Mouse (Mus musculus): ENCODE measurements around the gene Cpa5. TPM values are rescaled to one million over a fixed set of nuclear protein-coding genes. Genes with fewer than 3 reads are reported as not detected.

The Cpa5 gene
- polyA plus RNA-seq, 1 experiment from 2014 or later = not detected

DNA sequence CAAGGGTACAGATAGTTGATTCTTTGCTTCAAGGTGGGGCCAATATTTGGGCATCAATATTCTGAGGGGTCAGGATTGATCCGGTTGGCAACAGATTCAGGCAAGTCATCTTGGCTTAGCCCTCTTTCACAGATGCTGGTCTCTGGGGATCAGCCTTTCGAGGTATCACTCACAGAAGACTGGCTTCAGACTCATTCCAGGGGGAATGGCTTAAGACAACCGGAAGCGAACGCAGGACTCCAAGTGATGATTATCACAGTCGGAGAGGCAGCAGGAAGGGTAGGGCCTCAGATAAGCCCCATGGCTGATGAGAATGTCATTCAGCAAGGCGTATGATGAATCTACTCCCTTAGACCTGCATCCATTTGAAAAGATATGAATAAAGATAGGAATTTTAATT, 16.4 kb upstream of the Cpa5 start:
- Histone ChIP-seq H3K9ac (ENCODE audit: low read depth, low read length) (no peak overlapping the region), H3K9me3 (ENCODE audit: control insufficient read depth, low read length) (no peaks in the 10 kb centered on the region), H3K36me3 (ENCODE audit: control insufficient read depth, insufficient read depth, low read length) (no peaks in the 10 kb centered on the region), H3K4me3 (ENCODE audit: low read depth, low read length) (no peak overlapping the region), H3K4me1 (replicated peaks; ENCODE audit: control insufficient read depth, insufficient read depth, low read length) (no peaks in the 10 kb centered on the region), H3K4me2 (replicated peaks; ENCODE audit: low read depth, low read length) (no peak overlapping the region), H3K27me3 (ENCODE audit: control insufficient read depth, insufficient read depth, low read length) (no peaks in the 10 kb centered on the region), H3K27ac (ENCODE audit: low read depth, low read length) (no peak overlapping the region)
- DNase-seq (ENCODE audit: low spot score) (no peak), ATAC-seq (ENCODE audit: low FRiP score) (no peak)
- 77% methylated on average over 7 of the region's 7 CpGs for WGBS

DNA sequence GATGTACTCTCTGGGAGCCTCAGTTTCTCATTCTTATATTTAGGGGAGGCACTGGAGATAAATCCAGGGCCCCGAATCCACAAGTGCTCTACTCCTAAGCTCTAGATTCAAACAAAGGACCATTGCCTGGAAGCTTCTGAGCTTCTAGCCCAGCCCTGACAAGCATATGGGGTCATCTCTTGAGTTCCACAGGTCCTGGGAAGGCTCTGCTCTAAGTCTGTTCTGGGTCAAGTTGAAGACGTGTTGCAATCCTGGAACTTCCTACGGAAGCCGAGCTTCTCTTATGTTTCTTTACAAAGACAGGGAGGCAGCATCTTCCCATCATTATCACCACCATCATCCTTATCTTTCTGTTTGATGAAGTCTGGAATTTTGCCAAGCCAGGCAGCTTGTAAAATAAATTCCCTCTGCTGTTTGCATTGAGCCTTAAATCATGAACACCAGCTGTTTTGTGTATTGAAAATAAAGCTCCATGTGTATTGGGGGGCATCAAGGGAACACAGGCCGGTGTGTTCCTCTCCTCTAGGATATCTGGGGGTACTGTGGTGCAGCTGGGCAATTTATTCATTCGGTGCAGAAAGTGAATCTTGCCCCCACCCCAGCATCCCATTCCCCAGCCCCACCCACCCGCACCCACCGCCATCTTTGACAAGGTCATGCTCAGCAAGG, 14.4 kb upstream of the Cpa5 start:
- 94% methylated on average over 8 of the region's 8 CpGs for WGBS
- Histone ChIP-seq H3K9me3 (ENCODE audit: control insufficient read depth, low read length) (no peaks in the 10 kb centered on the region), H3K4me3 (ENCODE audit: low read depth, low read length) (no peak overlapping the region), H3K36me3 (ENCODE audit: control insufficient read depth, insufficient read depth, low read length) (no peaks in the 10 kb centered on the region), H3K9ac (ENCODE audit: low read depth, low read length) (no peak overlapping the region), H3K4me2 (replicated peaks; ENCODE audit: low read depth, low read length) (no peak overlapping the region), H3K27ac (ENCODE audit: low read depth, low read length) (no peak overlapping the region), H3K4me1 (replicated peaks; ENCODE audit: control insufficient read depth, insufficient read depth, low read length) (no peaks in the 10 kb centered on the region), H3K27me3 (ENCODE audit: control insufficient read depth, insufficient read depth, low read length) (no peaks in the 10 kb centered on the region)
- ATAC-seq (ENCODE audit: low FRiP score) (no peak), DNase-seq (ENCODE audit: low spot score) (no peak)

DNA sequence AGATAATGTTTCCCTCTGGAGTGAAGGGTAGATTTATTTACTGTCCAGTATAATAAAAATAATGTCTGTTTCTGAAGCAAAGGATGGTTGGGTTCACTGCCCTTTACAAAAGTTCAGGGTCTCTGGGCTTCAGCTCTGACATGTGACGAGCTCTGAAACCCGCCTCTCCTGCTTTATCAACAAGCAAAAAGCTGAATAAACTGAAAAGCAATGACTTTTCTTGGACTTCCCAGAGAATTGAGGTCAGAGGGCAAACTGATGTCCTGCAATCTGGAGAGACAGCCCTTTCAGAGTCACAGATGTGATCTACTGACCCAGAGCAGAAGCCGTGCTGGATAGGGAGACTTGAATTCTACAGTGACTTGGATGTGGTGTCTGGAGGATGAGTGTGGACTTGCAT, 10.8 kb upstream of the Cpa5 start:
- 37% methylated on average over 3 of the region's 3 CpGs for WGBS
- no peaks in the 10 kb centered on the region for H3K9me3 ChIP-seq (ENCODE audit: control insufficient read depth, low read length)
- H3K4me1 ChIP-seq (replicated peaks; ENCODE audit: control insufficient read depth, insufficient read depth, low read length) = no peaks in the 10 kb centered on the region
- no peaks in the 10 kb centered on the region for H3K36me3 ChIP-seq (ENCODE audit: control insufficient read depth, insufficient read depth, low read length)
- no peak overlapping the region for H3K4me2 ChIP-seq (replicated peaks; ENCODE audit: low read depth, low read length)
- no peak overlapping the region for H3K9ac ChIP-seq (ENCODE audit: low read depth, low read length)
- H3K27ac ChIP-seq (ENCODE audit: low read depth, low read length) = no peak overlapping the region
- no peak for DNase-seq (ENCODE audit: low spot score)
- H3K4me3 ChIP-seq (ENCODE audit: low read depth, low read length) = no peak overlapping the region
- no peak for ATAC-seq (ENCODE audit: low FRiP score)
- no peaks in the 10 kb centered on the region for H3K27me3 ChIP-seq (ENCODE audit: control insufficient read depth, insufficient read depth, low read length)

DNA sequence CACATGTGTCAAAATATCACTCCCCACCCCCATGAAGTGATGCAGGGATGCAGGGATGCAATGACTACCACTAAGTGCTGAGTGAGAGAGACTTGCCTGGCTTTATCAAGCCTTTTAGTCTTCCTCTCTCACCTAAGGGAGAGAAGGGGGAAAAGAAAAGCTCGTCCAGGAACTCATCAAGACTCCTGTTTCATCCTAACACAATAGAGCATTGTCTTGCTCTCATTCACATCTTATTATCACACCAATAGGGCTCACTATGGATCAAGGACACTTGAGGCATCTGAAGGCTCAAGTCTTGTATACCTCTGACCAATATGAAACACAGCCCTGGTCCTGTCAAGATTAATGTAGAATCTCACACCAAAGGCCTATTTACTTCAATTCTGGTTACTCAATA, 9.8 kb upstream of the Cpa5 start:
- WGBS = 53% methylated on average over 1 of the region's 1 CpGs
- ATAC-seq (ENCODE audit: low FRiP score) (no peak), DNase-seq (ENCODE audit: low spot score) (no peak)
- H3K27ac ChIP-seq (ENCODE audit: low read depth, low read length) = no peak overlapping the region
- no peaks in the 10 kb centered on the region for H3K27me3 ChIP-seq (ENCODE audit: control insufficient read depth, insufficient read depth, low read length)
- H3K9me3 ChIP-seq (ENCODE audit: control insufficient read depth, low read length) = no peaks in the 10 kb centered on the region
- no peak overlapping the region for H3K9ac ChIP-seq (ENCODE audit: low read depth, low read length)
- H3K36me3 ChIP-seq (ENCODE audit: control insufficient read depth, insufficient read depth, low read length) = no peaks in the 10 kb centered on the region
- no peak overlapping the region for H3K4me2 ChIP-seq (replicated peaks; ENCODE audit: low read depth, low read length)
- no peak overlapping the region for H3K4me3 ChIP-seq (ENCODE audit: low read depth, low read length)
- no peaks in the 10 kb centered on the region for H3K4me1 ChIP-seq (replicated peaks; ENCODE audit: control insufficient read depth, insufficient read depth, low read length)

DNA sequence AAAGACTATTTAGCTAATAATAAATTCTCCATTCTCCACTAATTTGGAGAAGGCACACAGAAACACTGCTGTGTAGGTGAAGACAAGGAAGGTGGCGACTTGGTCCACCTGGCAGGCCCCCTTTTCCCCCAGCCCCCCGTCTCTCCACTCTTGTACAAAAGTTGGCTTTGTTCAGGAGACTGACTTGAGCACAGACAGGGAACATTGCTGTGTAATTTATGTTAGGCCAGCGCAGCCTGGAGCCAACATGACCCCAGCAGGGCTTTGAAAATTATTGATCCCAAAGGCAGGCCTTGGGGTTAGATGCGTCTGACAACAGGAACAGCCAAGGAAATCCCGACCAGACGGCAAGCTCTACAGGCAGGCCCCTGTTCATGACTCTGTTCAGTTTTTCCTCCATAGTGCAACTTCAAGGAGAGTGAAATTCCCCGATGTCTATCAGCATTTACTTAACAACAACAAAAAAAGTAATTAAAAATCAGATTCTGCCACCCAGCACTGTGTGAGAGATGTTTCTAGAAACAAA, 6.4 kb upstream of the Cpa5 start:
- Histone ChIP-seq H3K9ac (ENCODE audit: low read depth, low read length) (no peak overlapping the region), H3K27me3 (ENCODE audit: control insufficient read depth, insufficient read depth, low read length) (no peaks in the 10 kb centered on the region), H3K36me3 (ENCODE audit: control insufficient read depth, insufficient read depth, low read length) (no peaks in the 10 kb centered on the region), H3K4me3 (ENCODE audit: low read depth, low read length) (no peak overlapping the region), H3K4me1 (replicated peaks; ENCODE audit: control insufficient read depth, insufficient read depth, low read length) (no peaks in the 10 kb centered on the region), H3K27ac (ENCODE audit: low read depth, low read length) (no peak overlapping the region), H3K4me2 (replicated peaks; ENCODE audit: low read depth, low read length) (no peak overlapping the region), H3K9me3 (ENCODE audit: control insufficient read depth, low read length) (no peaks in the 10 kb centered on the region)
- DNase-seq (ENCODE audit: low spot score) = no peak
- ATAC-seq (ENCODE audit: low FRiP score) = no peak
- WGBS = 65% methylated on average over 7 of the region's 7 CpGs

DNA sequence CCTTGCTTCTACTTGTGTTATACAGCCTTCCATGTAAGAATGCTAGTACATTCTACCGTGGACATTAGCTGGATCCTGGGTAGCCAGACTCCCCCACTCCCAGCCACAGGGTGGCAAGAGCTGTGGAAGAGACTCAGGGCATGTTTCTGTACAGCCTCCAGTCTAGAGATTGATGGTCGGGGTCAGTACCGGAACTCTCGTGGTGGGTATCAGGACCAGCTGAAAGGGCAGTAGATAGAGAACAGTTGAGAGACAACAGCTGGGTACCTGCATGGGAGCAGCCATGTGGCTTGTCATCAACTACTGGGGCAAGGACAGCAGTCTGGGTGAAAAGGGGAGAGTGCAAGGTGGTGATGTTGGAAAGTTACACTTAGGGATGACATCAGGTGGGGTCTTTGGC, 5.7 kb upstream of the Cpa5 start:
- no peaks in the 10 kb centered on the region for H3K36me3 ChIP-seq (ENCODE audit: control insufficient read depth, insufficient read depth, low read length)
- H3K27ac ChIP-seq (ENCODE audit: low read depth, low read length) = no peak overlapping the region
- WGBS = 86% methylated on average over 4 of the region's 4 CpGs
- H3K9me3 ChIP-seq (ENCODE audit: control insufficient read depth, low read length) = no peaks in the 10 kb centered on the region
- no peaks in the 10 kb centered on the region for H3K27me3 ChIP-seq (ENCODE audit: control insufficient read depth, insufficient read depth, low read length)
- H3K4me3 ChIP-seq (ENCODE audit: low read depth, low read length) = no peak overlapping the region
- ATAC-seq (ENCODE audit: low FRiP score) (no peak), DNase-seq (ENCODE audit: low spot score) (no peak)
- H3K4me2 ChIP-seq (replicated peaks; ENCODE audit: low read depth, low read length) = no peak overlapping the region
- H3K9ac ChIP-seq (ENCODE audit: low read depth, low read length) = no peak overlapping the region
- no peaks in the 10 kb centered on the region for H3K4me1 ChIP-seq (replicated peaks; ENCODE audit: control insufficient read depth, insufficient read depth, low read length)

DNA sequence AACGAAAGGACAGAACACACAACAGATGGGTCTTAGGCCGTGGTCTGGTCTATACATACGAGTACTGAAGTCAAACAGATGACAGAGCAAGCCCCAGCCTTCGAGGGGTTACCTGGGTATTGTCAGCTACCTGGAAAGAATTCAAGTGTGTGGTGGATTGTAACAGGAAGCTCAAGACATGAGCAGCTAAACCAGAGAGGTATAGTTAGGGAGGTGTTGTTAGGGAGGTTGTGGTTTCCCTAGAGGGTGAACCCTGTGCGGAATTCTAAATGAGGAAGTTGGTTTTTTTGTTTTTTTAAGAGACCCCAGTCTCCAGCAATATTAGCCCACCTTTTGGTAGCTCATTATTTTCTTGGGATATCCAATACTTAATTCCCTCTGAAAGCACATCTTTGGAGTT, 5.1 kb upstream of the Cpa5 start:
- Histone ChIP-seq H3K27me3 (ENCODE audit: control insufficient read depth, insufficient read depth, low read length) (no peaks in the 10 kb centered on the region), H3K4me2 (replicated peaks; ENCODE audit: low read depth, low read length) (no peak overlapping the region), H3K27ac (ENCODE audit: low read depth, low read length) (no peak overlapping the region), H3K9me3 (ENCODE audit: control insufficient read depth, low read length) (no peaks in the 10 kb centered on the region), H3K4me3 (ENCODE audit: low read depth, low read length) (no peak overlapping the region), H3K9ac (ENCODE audit: low read depth, low read length) (no peak overlapping the region), H3K36me3 (ENCODE audit: control insufficient read depth, insufficient read depth, low read length) (no peaks in the 10 kb centered on the region), H3K4me1 (replicated peaks; ENCODE audit: control insufficient read depth, insufficient read depth, low read length) (no peaks in the 10 kb centered on the region)
- DNase-seq (ENCODE audit: low spot score) (no peak), ATAC-seq (ENCODE audit: low FRiP score) (no peak)
- 81% methylated on average over 5 of the region's 5 CpGs for WGBS

DNA sequence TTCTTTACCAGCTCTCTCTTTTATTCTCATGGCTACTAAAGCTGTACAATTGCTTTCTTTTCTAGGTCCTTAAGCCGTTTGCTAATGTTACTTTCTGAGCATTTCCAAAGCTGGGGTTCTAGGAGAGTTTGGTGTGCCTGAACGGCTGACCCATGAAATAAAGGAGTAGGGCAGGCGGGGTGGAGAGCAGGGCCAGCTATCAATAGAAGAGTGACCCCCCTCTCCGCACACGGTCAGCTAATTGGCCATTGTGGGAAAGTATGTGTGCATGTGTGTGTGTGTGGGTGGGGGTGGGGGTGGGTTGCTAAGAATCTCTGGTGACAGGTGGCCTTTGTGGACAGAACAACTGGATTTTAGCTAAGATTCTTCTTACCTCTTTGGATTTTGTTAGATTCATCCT, 402 bp downstream of the Cpa5 start:
- no peak overlapping the region for H3K27ac ChIP-seq (ENCODE audit: low read depth, low read length)
- no peaks in the 10 kb centered on the region for H3K9me3 ChIP-seq (ENCODE audit: control insufficient read depth, low read length)
- H3K4me2 ChIP-seq (replicated peaks; ENCODE audit: low read depth, low read length) = no peak overlapping the region
- peaks cover 8% of the 10 kb centered on the region; the same call in 1 of the 2 replicates for H3K4me1 ChIP-seq (replicated peaks; ENCODE audit: control insufficient read depth, insufficient read depth, low read length)
- H3K36me3 ChIP-seq (ENCODE audit: control insufficient read depth, insufficient read depth, low read length) = no peaks in the 10 kb centered on the region
- DNase-seq (ENCODE audit: low spot score) (no peak), ATAC-seq (ENCODE audit: low FRiP score) (no peak)
- no peak overlapping the region for H3K9ac ChIP-seq (ENCODE audit: low read depth, low read length)
- H3K4me3 ChIP-seq (ENCODE audit: low read depth, low read length) = no peak overlapping the region
- H3K27me3 ChIP-seq (ENCODE audit: control insufficient read depth, insufficient read depth, low read length) = no peaks in the 10 kb centered on the region
- WGBS = 36% methylated on average over 5 of the region's 5 CpGs

DNA sequence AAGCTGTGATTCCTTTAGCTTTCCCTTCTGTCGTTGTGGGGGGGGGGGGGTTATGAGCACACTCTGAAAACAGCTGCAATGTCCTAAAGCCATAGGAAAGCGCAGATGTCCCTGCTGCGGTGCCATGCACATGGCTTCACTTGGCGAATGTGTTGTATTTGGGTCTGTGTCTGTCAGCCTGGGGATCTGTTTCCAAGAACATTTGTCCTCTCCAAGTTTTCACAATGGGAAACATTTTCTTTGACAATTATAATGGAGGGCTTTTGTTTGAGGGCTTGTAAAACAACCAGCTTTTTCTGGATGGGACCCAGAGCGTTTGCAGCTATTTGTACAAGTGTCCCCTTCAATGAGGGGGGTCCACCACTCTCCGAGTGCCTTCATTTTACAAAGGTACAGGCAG, 3.4 kb downstream of the Cpa5 start:
- H3K4me1 ChIP-seq (replicated peaks; ENCODE audit: control insufficient read depth, insufficient read depth, low read length) = peaks cover 19% of the 10 kb centered on the region; the same call in 1 of the 2 replicates

More for the DNA sequence above, 3.4 kb downstream of the Cpa5 start:
- no peaks in the 10 kb centered on the region for H3K27me3 ChIP-seq (ENCODE audit: control insufficient read depth, insufficient read depth, low read length)
- H3K4me2 ChIP-seq (replicated peaks; ENCODE audit: low read depth, low read length) = no peak overlapping the region
- H3K27ac ChIP-seq (ENCODE audit: low read depth, low read length) = no peak overlapping the region
- DNase-seq (ENCODE audit: low spot score) (no peak), ATAC-seq (ENCODE audit: low FRiP score) (no peak)
- H3K9me3 ChIP-seq (ENCODE audit: control insufficient read depth, low read length) = no peaks in the 10 kb centered on the region
- WGBS = 68% methylated on average over 6 of the region's 6 CpGs
- no peak overlapping the region for H3K9ac ChIP-seq (ENCODE audit: low read depth, low read length)
- no peaks in the 10 kb centered on the region for H3K36me3 ChIP-seq (ENCODE audit: control insufficient read depth, insufficient read depth, low read length)
- no peak overlapping the region for H3K4me3 ChIP-seq (ENCODE audit: low read depth, low read length)

Data from hindbrain, embryonic 11.5 days (tissue).